Mouse (Mus musculus) hindbrain, postnatal 0 days (tissue): ENCODE results near the gene Npas3. TPM values are rescaled to one million over a fixed set of nuclear protein-coding genes. Genes with fewer than 3 reads are reported as not detected.

Experiments
- ATAC-seq: fragments of 200-750 bp; cut with Nextera tagmentation; 2 replicates; pipeline ENCODE4 v1.8.0; 2017; ENCODE audit warnings: mild to moderate bottlenecking, moderate TSS enrichment, moderate library complexity
- DNase-seq: peaks from one replicate; pipeline ENCODE4 v3.0.0-alpha.2; 2015; ENCODE audit warnings: low spot score
- H3K27ac ChIP-seq: fragments of 300-500 bp; sonication (generic); 2 replicates; pipeline ENCODE4 v1.5.1; 2014; ENCODE audit warnings: mild to moderate bottlenecking
- H3K27me3 ChIP-seq: fragments of 300-500 bp; sonication (generic); 2 replicates; pipeline ENCODE4 v1.6.1; 2014; ENCODE audit warnings: low read length, mixed read lengths; ENCODE audit not compliant: insufficient read depth
- H3K36me3 ChIP-seq: fragments of 300-500 bp; sonication (generic); 2 replicates; pipeline ENCODE4 v1.6.1; 2014; ENCODE audit warnings: low read length, mixed read lengths; ENCODE audit not compliant: insufficient read depth
- H3K4me1 ChIP-seq: fragments of 300-500 bp; sonication (generic); 2 replicates; pipeline ENCODE4 v1.6.1; 2014; ENCODE audit warnings: antibody characterized with exemption, low read length, mixed read lengths; ENCODE audit not compliant: insufficient read depth
- H3K4me2 ChIP-seq: fragments of 300-500 bp; sonication (generic); 2 replicates; pipeline ENCODE4 v1.6.1; 2014; ENCODE audit warnings: low read depth, mild to moderate bottlenecking, low read length, moderate library complexity, mixed read lengths
- H3K4me3 ChIP-seq: fragments of 300-500 bp; sonication (generic); 2 replicates; pipeline ENCODE4 v1.5.1; 2014; ENCODE audit warnings: low read length
- H3K9ac ChIP-seq: fragments of 300-500 bp; sonication (generic); replicated peaks from 2 replicates; pipeline ENCODE4 v1.6.1; 2014; ENCODE audit warnings: mild to moderate bottlenecking, low read length, moderate library complexity, mixed read lengths
- H3K9me3 ChIP-seq: fragments of 300-500 bp; sonication (generic); 2 replicates; pipeline ENCODE4 v1.6.1; 2016; ENCODE audit warnings: low read length, mixed read lengths
- CTCF ChIP-seq: IDR thresholded peaks from 2 replicates; pipeline ENCODE4 v1.5.1; 2016; ENCODE audit warnings: antibody characterized with exemption, control low read depth, low read depth
- WGBS: fragments of 180-500 bp; shearing (Covaris S2); extraction: QIAGEN DNeasy Blood & Tissue Kit; methylation state at CpG from one replicate; pipeline ENCODE4 v1.1.7; 2014; 5-methylcytosine and 5-hydroxymethylcytosine counted together
- polyA plus RNA-seq: library from polyadenylated mRNA; unstranded; fragments of >200 nt; fragmentation: Nextera tagmentation; extraction: Ambion mirVana; gene quantifications from 2 replicates; pipeline ENCODE4 v1.2.1, GENCODE M21; 2015
- total RNA-seq: library from RNA; depleted of rRNA; stranded (reverse); fragments of >200 nt; gene quantifications from 2 replicates; pipeline ENCODE4 v1.2.3, GENCODE M21; 2014

Npas3 gene
- total and polyA plus RNA-seq, 2 experiments from 2014 or later: 28.0 to 53.8 TPM

DNA sequence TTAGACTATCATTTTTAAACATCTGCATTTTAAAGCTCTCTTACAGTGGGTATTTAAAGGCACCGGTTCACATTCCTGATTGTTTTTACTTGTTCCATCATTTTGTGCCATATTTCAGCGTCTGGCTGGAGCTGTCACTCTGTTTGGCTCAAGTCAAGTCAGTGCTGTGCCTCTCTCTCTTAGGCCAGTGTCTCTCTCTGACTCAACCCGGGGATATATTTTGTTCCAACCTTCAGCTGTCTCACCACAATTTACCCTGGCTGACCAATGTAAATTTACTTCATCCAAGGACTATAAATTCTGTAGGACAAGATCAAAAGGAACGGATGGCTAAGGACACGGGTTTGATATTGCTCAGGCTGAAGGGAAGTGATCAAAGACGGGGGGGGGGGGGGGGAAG lies 812.7 kb downstream of the Npas3 start:
- Histone ChIP-seq H3K4me2 (no peak overlapping the region), H3K4me1 (no peaks in the 10 kb centered on the region; the same call in 1 of the 2 replicates), H3K4me3 (no peak overlapping the region), H3K9me3 (no peaks in the 10 kb centered on the region), H3K9ac (no peak overlapping the region), H3K27ac (no peak overlapping the region), H3K27me3 (no peaks in the 10 kb centered on the region), H3K36me3 (no peaks in the 10 kb centered on the region)
- no peak for ATAC-seq
- TF ChIP-seq CTCF: no peak
- no peak for DNase-seq
- WGBS: 63% methylated on average over 6 of the region's 6 CpGs

DNA sequence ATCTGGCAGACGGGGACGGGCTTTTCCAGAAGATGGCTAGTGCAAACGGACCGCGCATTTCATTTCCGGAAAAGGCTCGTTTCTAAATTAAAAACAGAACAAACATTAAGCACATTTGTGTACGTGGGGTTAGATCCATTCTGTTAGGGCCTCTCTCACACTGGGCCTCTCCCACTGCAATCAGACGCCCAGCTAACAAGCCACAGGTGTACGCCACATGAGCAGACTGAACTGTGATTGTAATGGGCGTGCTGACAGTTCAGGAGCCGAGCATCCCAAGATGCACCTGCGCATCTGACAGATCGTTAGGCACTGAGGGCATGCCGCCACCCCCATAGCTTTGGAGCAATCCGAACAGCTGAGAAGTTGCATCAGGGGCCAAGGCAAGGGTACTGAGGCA lies 816.5 kb downstream of the Npas3 start:
- no peak for TF ChIP-seq CTCF
- no peak overlapping the region for H3K4me2 ChIP-seq
- DNase-seq: no peak

GRCm38 (mm10) chr12:54065607-54066006 lies 817.1 kb downstream of the Npas3 start:
- H3K4me3 ChIP-seq: no peak overlapping the region
- no peaks in the 10 kb centered on the region for H3K9me3 ChIP-seq
- no peak overlapping the region for H3K4me2 ChIP-seq
- WGBS: 83% methylated on average over 11 of the region's 11 CpGs
- no peaks in the 10 kb centered on the region for H3K27me3 ChIP-seq
- no peak overlapping the region for H3K27ac ChIP-seq
- no peaks in the 10 kb centered on the region for H3K36me3 ChIP-seq
- no peak overlapping the region for H3K9ac ChIP-seq
- no peak for ATAC-seq
- DNase-seq: no peak
- no peaks in the 10 kb centered on the region; the same call in none of the 2 replicates for H3K4me1 ChIP-seq
- no peak for TF ChIP-seq CTCF

More for the DNA sequence above, 816.5 kb downstream of the Npas3 start:
- H3K9ac ChIP-seq: no peak overlapping the region
- no peak overlapping the region for H3K27ac ChIP-seq
- WGBS: 77% methylated on average over 16 of the region's 16 CpGs
- no peaks in the 10 kb centered on the region for H3K36me3 ChIP-seq
- no peak for ATAC-seq
- no peak overlapping the region for H3K4me3 ChIP-seq
- H3K9me3 ChIP-seq: no peaks in the 10 kb centered on the region
- no peaks in the 10 kb centered on the region for H3K27me3 ChIP-seq
- H3K4me1 ChIP-seq: no peaks in the 10 kb centered on the region; the same call in none of the 2 replicates

- DNase-seq: no peak
- no peak for TF ChIP-seq CTCF
- Histone ChIP-seq H3K36me3 (no peaks in the 10 kb centered on the region), H3K9ac (peak overlapping the region; percentile 40; the same call in 1 of the 2 replicates), H3K4me2 (peak overlapping the region; percentile 50), H3K27ac (no peak overlapping the region), H3K9me3 (no peaks in the 10 kb centered on the region), H3K4me1 (no peaks in the 10 kb centered on the region; the same call in none of the 2 replicates), H3K27me3 (no peaks in the 10 kb centered on the region), H3K4me3 (peak overlapping the region; percentile 32)
- 0 out of 2 replicates have a peak, but pooled peaks have one; percentile 38 for ATAC-seq
- WGBS: 45% methylated on average over 14 of the region's 14 CpGs
These were observed 818.9 kb downstream of the Npas3 start for GRCm38 (mm10) chr12:54067419-54067818.

GRCm38 (mm10) chr12:54067886-54068756 lies 819.6 kb downstream of the Npas3 start:
- peak; percentile 65 for ATAC-seq
- Histone ChIP-seq H3K4me3 (peak overlapping the region; percentile 32), H3K4me2 (peak overlapping the region; percentile 50), H3K27me3 (no peaks in the 10 kb centered on the region), H3K4me1 (no peaks in the 10 kb centered on the region; the same call in none of the 2 replicates), H3K9me3 (no peaks in the 10 kb centered on the region), H3K9ac (peak overlapping the region; percentile 40), H3K27ac (no peak overlapping the region), H3K36me3 (no peaks in the 10 kb centered on the region)
- DNase-seq: peak; percentile 66
- TF ChIP-seq CTCF: no peak
- WGBS: 10% methylated on average over 83 of the region's 84 CpGs

GRCm38 (mm10) chr12:54068757-54069146 lies 820.3 kb downstream of the Npas3 start:
- ATAC-seq: no peak; the same call in 1 of the 2 replicates
- no peak overlapping the region for H3K9ac ChIP-seq
- H3K36me3 ChIP-seq: no peaks in the 10 kb centered on the region
- no peak for DNase-seq
- 75% methylated on average over 27 of the region's 27 CpGs for WGBS
- H3K4me3 ChIP-seq: peak overlapping the region; percentile 32; the same call in 1 of the 2 replicates
- no peaks in the 10 kb centered on the region for H3K9me3 ChIP-seq
- no peak overlapping the region for H3K27ac ChIP-seq
- H3K4me2 ChIP-seq: no peak overlapping the region; the same call in 1 of the 2 replicates
- H3K4me1 ChIP-seq: no peaks in the 10 kb centered on the region; the same call in none of the 2 replicates
- H3K27me3 ChIP-seq: no peaks in the 10 kb centered on the region
- TF ChIP-seq CTCF: no peak

DNA sequence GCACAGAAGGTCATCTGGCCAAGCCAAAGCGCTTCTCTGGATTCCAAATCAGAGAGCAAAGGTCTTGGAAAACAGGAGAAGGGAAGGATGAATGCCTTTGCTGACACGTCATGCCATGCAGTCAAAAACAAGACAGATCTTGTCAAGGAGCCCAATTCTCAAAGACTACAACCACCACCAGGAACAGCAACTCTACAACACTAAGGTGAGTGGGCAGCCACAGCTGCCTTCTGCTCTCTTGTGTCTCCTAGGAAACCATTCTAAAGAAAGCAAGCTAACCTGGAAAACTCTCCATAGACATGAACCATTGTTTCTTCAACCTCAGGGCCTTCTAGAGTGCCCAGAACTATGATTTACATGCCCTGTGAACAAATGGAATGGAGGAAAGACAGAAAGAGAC lies 825.5 kb downstream of the Npas3 start:
- H3K4me3 ChIP-seq: no peak overlapping the region
- no peak overlapping the region for H3K4me2 ChIP-seq
- no peaks in the 10 kb centered on the region for H3K27me3 ChIP-seq
- ATAC-seq (no peak), DNase-seq (no peak)
- H3K36me3 ChIP-seq: no peaks in the 10 kb centered on the region
- H3K9ac ChIP-seq: no peak overlapping the region
- no peaks in the 10 kb centered on the region for H3K9me3 ChIP-seq
- H3K27ac ChIP-seq: no peak overlapping the region
- WGBS: 88% methylated on average over 2 of the region's 2 CpGs
- TF ChIP-seq CTCF: no peak
- H3K4me1 ChIP-seq: no peaks in the 10 kb centered on the region
